Mouse (Mus musculus): ENCODE measurements around the gene Ifnar2. TPM values are rescaled to one million over a fixed set of nuclear protein-coding genes. Genes with fewer than 3 reads are reported as not detected.

The Ifnar2 gene
- polyA plus RNA-seq, 1 experiment from 2014 or later: 75.5 TPM

DNA sequence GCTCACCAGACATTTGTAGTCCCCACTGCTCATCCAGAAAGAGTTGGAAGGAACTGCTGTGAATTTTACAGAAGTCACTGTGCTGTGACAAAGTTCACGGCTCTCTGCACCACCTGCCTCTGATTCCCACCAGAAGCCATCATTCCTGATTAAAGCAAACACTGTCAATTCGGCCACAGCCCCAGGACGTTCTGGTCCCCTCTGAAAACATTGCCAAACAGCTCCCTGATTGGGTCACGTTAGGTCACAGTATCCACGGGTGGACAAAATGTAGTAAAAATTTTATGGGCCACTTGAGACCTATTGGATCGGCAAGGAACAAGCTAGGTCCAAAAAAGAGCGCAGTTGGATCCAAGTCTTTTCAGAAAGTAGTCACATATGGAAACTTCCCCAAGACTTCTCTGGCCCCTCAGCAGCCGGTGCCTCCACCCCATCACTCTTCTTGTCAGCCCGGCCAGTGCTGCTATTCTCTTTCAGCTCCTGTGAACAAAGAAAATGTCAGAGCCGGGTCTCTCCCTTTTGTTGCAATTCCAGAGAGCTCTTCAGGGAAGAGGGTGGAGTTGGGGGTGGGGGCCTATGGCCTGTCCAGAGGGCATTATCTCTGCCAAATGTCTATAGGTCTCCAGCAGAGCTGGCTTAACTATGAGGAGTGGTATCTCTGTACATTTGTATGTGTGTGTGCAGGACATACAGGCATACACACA lies 38.2 kb upstream of the Ifnar2 start:
- WGBS: 30% methylated on average over 10 of the region's 10 CpGs
- no peaks in the 10 kb centered on the region for H3K9me3 ChIP-seq (ENCODE audit: control insufficient read depth)
- no peak overlapping the region for H3K4me3 ChIP-seq (ENCODE audit: low read depth, low read length)
- no peaks in the 10 kb centered on the region for H3K4me1 ChIP-seq (replicated peaks; ENCODE audit: control insufficient read depth, insufficient read depth, low read length)
- no peak overlapping the region for H3K9ac ChIP-seq (ENCODE audit: low read depth, low read length)
- H3K27me3 ChIP-seq (replicated peaks; ENCODE audit: control insufficient read depth, insufficient read depth, low read length): no peaks in the 10 kb centered on the region; the same call in 1 of the 2 replicates
- TF ChIP-seq CTCF (IDR thresholded peaks at IDR 0.05; ENCODE audit: low read depth): no peak
- no peaks in the 10 kb centered on the region for H3K36me3 ChIP-seq (ENCODE audit: control insufficient read depth, insufficient read depth)
- H3K27ac ChIP-seq (ENCODE audit: low read depth, low read length): no peak overlapping the region
- ATAC-seq: no peak
- H3K4me2 ChIP-seq (replicated peaks; ENCODE audit: low read depth): no peak overlapping the region

DNA sequence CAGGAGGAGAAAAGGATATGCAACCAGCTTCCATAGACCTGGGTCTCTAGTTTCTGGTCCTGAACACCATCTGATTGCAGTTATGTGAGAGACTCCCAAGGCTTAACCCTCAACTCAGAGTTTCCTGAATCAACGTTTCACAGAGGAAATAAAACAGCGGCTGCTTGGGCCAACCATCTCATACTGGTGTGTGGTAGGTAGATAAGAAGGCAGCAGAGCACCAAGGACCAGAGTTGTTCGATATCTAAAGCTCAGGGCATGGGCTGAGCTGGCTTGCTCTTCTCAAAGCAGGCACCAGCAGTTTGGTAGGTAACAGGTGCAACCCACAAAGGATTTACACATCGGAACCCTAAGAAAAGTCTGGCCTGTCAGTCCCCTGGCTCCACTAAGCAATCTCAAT lies 35.8 kb upstream of the Ifnar2 start:
- Histone ChIP-seq H3K4me1 (replicated peaks; ENCODE audit: control insufficient read depth, insufficient read depth, low read length) (no peaks in the 10 kb centered on the region), H3K4me3 (ENCODE audit: low read depth, low read length) (no peak overlapping the region)
- no peak for TF ChIP-seq CTCF (IDR thresholded peaks at IDR 0.05; ENCODE audit: low read depth)

DNA sequence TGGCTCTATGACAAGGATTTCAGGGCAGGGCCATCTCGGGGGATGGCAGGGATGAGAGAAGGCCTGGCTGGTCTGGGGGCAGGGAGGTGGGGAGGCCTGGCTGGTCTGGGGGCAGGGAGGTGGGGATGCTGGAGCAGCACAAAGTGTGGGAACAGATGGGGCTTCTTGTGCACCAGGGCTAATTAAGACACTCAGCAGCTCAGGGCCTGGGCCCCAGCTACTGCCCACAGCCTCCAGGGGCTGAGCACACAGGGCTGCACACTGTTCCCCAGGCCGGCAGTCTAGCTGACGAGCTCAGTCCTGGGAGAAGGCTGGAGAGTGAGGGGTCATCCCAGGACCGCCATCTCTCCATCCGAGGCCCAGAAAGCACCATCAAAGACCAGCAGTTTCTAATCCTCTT lies 35.1 kb upstream of the Ifnar2 start:
- no peak overlapping the region for H3K27ac ChIP-seq (ENCODE audit: low read depth, low read length)
- no peak overlapping the region for H3K9ac ChIP-seq (ENCODE audit: low read depth, low read length)
- WGBS: 69% methylated on average over 5 of the region's 5 CpGs
- no peaks in the 10 kb centered on the region for H3K36me3 ChIP-seq (ENCODE audit: control insufficient read depth, insufficient read depth)
- ATAC-seq: no peak
- no peak overlapping the region for H3K4me3 ChIP-seq (ENCODE audit: low read depth, low read length)
- H3K4me2 ChIP-seq (replicated peaks; ENCODE audit: low read depth): no peak overlapping the region
- no peaks in the 10 kb centered on the region for H3K9me3 ChIP-seq (ENCODE audit: control insufficient read depth)
- no peaks in the 10 kb centered on the region for H3K4me1 ChIP-seq (replicated peaks; ENCODE audit: control insufficient read depth, insufficient read depth, low read length)
- TF ChIP-seq CTCF (IDR thresholded peaks at IDR 0.05; ENCODE audit: low read depth): no peak
- no peaks in the 10 kb centered on the region for H3K27me3 ChIP-seq (replicated peaks; ENCODE audit: control insufficient read depth, insufficient read depth, low read length)

More for the DNA sequence above, 35.8 kb upstream of the Ifnar2 start:
- Histone ChIP-seq H3K9ac (ENCODE audit: low read depth, low read length) (no peak overlapping the region), H3K36me3 (ENCODE audit: control insufficient read depth, insufficient read depth) (no peaks in the 10 kb centered on the region), H3K9me3 (ENCODE audit: control insufficient read depth) (no peaks in the 10 kb centered on the region), H3K27ac (ENCODE audit: low read depth, low read length) (no peak overlapping the region), H3K4me2 (replicated peaks; ENCODE audit: low read depth) (no peak overlapping the region), H3K27me3 (replicated peaks; ENCODE audit: control insufficient read depth, insufficient read depth, low read length) (no peaks in the 10 kb centered on the region)
- ATAC-seq: no peak
- WGBS: 78% methylated on average over 4 of the region's 4 CpGs

DNA sequence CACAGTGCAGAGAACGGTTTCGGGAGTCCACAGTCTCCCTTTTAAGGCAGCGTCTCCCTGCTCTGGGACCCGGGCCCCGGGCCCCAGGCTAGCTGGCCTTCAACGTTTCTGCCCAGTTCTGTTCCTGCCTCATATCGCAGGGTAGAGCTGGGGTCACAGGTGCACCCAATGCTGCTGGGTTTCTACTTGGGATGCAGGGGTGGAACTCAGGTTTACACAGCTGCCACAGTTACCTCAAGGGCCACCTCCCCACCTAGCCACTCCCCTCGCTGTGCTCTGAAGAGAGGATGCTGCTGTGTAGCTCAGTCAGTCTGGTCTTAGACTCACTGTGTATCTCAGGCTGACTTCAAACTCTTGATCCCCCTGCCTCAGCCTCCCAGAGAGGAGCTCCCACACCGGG lies 26.1 kb upstream of the Ifnar2 start:
- Histone ChIP-seq H3K9ac (ENCODE audit: low read depth, low read length) (no peak overlapping the region), H3K4me2 (replicated peaks; ENCODE audit: low read depth) (no peak overlapping the region), H3K36me3 (ENCODE audit: control insufficient read depth, insufficient read depth) (no peaks in the 10 kb centered on the region), H3K4me1 (replicated peaks; ENCODE audit: control insufficient read depth, insufficient read depth, low read length) (no peaks in the 10 kb centered on the region), H3K9me3 (ENCODE audit: control insufficient read depth) (no peaks in the 10 kb centered on the region), H3K4me3 (ENCODE audit: low read depth, low read length) (no peak overlapping the region), H3K27ac (ENCODE audit: low read depth, low read length) (no peak overlapping the region), H3K27me3 (replicated peaks; ENCODE audit: control insufficient read depth, insufficient read depth, low read length) (peaks cover 5% of the 10 kb centered on the region)
- WGBS: 67% methylated on average over 9 of the region's 9 CpGs
- no peak for TF ChIP-seq CTCF (IDR thresholded peaks at IDR 0.05; ENCODE audit: low read depth)
- no peak for ATAC-seq

- whole genome bisulfite sequencing: 64% methylated on average over 20 of the region's 20 CpGs
- TF ChIP-seq CTCF (IDR thresholded peaks at IDR 0.05; ENCODE audit: low read depth): no peak
- H3K36me3 ChIP-seq (ENCODE audit: control insufficient read depth, insufficient read depth): no peaks in the 10 kb centered on the region
Measured at GRCm38 (mm10) chr16:91347491-91348263, 24.9 kb upstream of the Ifnar2 start.

GRCm38 (mm10) chr16:91348264-91348565 lies 24.4 kb upstream of the Ifnar2 start:
- ATAC-seq: no peak
- H3K27me3 ChIP-seq (replicated peaks; ENCODE audit: control insufficient read depth, insufficient read depth, low read length): peaks cover 5% of the 10 kb centered on the region
- H3K36me3 ChIP-seq (ENCODE audit: control insufficient read depth, insufficient read depth): no peaks in the 10 kb centered on the region
- no peak overlapping the region for H3K4me3 ChIP-seq (ENCODE audit: low read depth, low read length)
- no peak for TF ChIP-seq CTCF (IDR thresholded peaks at IDR 0.05; ENCODE audit: low read depth)
- no peaks in the 10 kb centered on the region for H3K9me3 ChIP-seq (ENCODE audit: control insufficient read depth)
- H3K9ac ChIP-seq (ENCODE audit: low read depth, low read length): no peak overlapping the region
- H3K27ac ChIP-seq (ENCODE audit: low read depth, low read length): no peak overlapping the region
- WGBS: 75% methylated on average over 14 of the region's 14 CpGs
- no peak overlapping the region for H3K4me2 ChIP-seq (replicated peaks; ENCODE audit: low read depth)
- no peaks in the 10 kb centered on the region for H3K4me1 ChIP-seq (replicated peaks; ENCODE audit: control insufficient read depth, insufficient read depth, low read length)

More at GRCm38 (mm10) chr16:91347491-91348263, 24.9 kb upstream of the Ifnar2 start:
- H3K4me1 ChIP-seq (replicated peaks; ENCODE audit: control insufficient read depth, insufficient read depth, low read length): no peaks in the 10 kb centered on the region
- H3K27me3 ChIP-seq (replicated peaks; ENCODE audit: control insufficient read depth, insufficient read depth, low read length): peaks cover 5% of the 10 kb centered on the region
- no peak overlapping the region for H3K27ac ChIP-seq (ENCODE audit: low read depth, low read length)
- ATAC-seq: no peak
- no peak overlapping the region for H3K4me3 ChIP-seq (ENCODE audit: low read depth, low read length)
- no peaks in the 10 kb centered on the region for H3K9me3 ChIP-seq (ENCODE audit: control insufficient read depth)
- H3K4me2 ChIP-seq (replicated peaks; ENCODE audit: low read depth): no peak overlapping the region
- H3K9ac ChIP-seq (ENCODE audit: low read depth, low read length): no peak overlapping the region

Data from intestine, postnatal 0 days (tissue).